Mouse (Mus musculus): ENCODE measurements around the gene Hipk3. TPM values are rescaled to one million over a fixed set of nuclear protein-coding genes. Genes with fewer than 3 reads are reported as not detected.

Hipk3 gene
- total RNA-seq, 1 experiment, result 11.1 TPM

DNA sequence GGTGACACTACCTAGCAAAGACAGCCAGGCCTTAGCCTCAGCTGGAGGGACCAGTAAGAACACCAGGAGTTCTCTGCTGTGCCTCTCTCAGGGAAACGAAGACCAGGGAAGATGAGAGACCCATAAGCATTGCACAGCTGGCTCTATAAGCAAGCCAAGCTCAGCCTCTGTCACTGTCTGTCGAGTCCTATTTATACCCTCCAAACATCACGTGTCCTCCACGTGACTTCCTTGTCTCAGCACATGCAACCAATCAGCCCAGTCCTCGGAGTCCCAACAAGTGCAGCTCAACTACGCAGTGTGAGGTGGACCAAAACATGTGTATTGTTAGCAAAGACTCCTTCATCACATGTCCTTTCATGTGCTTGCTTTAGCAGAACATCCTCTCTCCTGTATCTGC is 111.4 kb downstream of the Hipk3 start:
- Histone ChIP-seq H3K27ac (ENCODE audit: insufficient read depth, low read depth, low read length, poor library complexity, severe bottlenecking) (no peak overlapping the region), H3K9me3 (ENCODE audit: control insufficient read depth, insufficient read depth, low read depth, low read length) (no peaks in the 10 kb centered on the region), H3K4me3 (ENCODE audit: insufficient read depth in 1 of 2, low read depth in 1 of 2, low read length in 2 of 2, poor library complexity in 1 of 2, severe bottlenecking in 1 of 2) (no peak overlapping the region), H3K9ac (ENCODE audit: insufficient read depth, low read depth, low read length, poor library complexity, severe bottlenecking) (no peak overlapping the region), H3K36me3 (ENCODE audit: control insufficient read depth, insufficient read depth, low read length, poor library complexity, severe bottlenecking) (no peaks in the 10 kb centered on the region), H3K4me1 (ENCODE audit: control insufficient read depth in 2 of 2, insufficient read depth in 2 of 2, low read length in 2 of 2, poor library complexity in 1 of 2) (no peaks in the 10 kb centered on the region)
- DNase-seq (ENCODE audit: low read depth, low spot score), result no peak
- in situ Hi-C loops (cut with MboI; ENCODE audit: low sequenced_read_pairs in 2 of 2, unreplicated experiment in 2 of 2), result no loop called here
- no peak for TF ChIP-seq HCFC1 (IDR thresholded peaks at IDR 0.05; ENCODE audit: borderline replicate concordance, insufficient read depth, low read length)
- no peak for TF ChIP-seq ZNF384 (IDR thresholded peaks at IDR 0.05; ENCODE audit: low read depth, low read length)

DNA sequence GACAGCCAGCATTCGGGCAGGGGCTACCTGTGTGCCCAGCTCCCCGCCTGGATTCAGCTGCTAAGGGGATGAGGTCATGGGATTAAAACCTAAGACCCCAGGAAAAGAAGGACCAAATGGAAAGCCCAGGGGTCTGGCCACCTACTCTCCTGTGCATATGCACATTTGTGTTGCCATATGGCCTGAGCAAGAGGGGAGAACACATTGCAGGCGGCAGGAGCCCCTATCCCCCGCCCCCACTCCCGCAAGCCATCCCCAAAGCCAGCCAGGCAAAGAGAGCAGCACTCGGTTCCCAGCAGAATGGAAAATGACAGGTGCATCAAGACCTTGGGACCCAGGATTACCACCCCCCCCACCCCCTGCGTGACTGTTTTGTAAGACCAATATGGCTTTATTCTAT is 114.9 kb downstream of the Hipk3 start:
- H3K27ac ChIP-seq (ENCODE audit: insufficient read depth, low read depth, low read length, poor library complexity, severe bottlenecking), result no peak overlapping the region
- no peak for DNase-seq (ENCODE audit: low read depth, low spot score)
- in situ Hi-C loops (cut with MboI; ENCODE audit: low sequenced_read_pairs in 2 of 2, unreplicated experiment in 2 of 2), result no loop called here

DNA sequence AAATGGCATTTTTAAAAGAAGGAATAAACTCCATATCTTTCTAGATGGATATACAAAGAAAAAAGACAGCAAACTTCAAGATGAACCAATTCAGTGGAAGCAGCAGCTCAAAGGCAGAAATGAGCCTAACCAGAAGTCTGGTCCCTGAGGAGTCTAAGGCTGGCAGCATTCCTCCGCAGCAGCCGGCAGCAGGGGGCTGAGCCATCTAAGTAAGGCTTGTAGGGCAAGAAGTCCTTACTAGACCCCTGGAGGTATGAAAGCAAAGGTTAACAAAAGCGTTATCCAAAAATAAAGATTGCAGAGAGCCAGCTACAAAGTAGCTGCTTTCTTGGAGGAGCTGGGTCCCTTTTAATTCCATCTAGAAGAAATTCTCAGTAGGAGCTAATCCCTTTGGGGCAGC is 115.5 kb downstream of the Hipk3 start:
- Histone ChIP-seq H3K9ac (ENCODE audit: insufficient read depth, low read depth, low read length, poor library complexity, severe bottlenecking) (no peak overlapping the region), H3K9me3 (ENCODE audit: control insufficient read depth, insufficient read depth, low read depth, low read length) (no peaks in the 10 kb centered on the region), H3K4me3 (ENCODE audit: insufficient read depth in 1 of 2, low read depth in 1 of 2, low read length in 2 of 2, poor library complexity in 1 of 2, severe bottlenecking in 1 of 2) (no peak overlapping the region), H3K4me1 (ENCODE audit: control insufficient read depth in 2 of 2, insufficient read depth in 2 of 2, low read length in 2 of 2, poor library complexity in 1 of 2) (peaks cover 0 to 3% of the 10 kb centered on the region in 2 experiments; a peak in 2 of 4 replicates), H3K36me3 (ENCODE audit: control insufficient read depth, insufficient read depth, low read length, poor library complexity, severe bottlenecking) (no peaks in the 10 kb centered on the region), H3K27ac (ENCODE audit: insufficient read depth, low read depth, low read length, poor library complexity, severe bottlenecking) (no peak overlapping the region)
- TF ChIP-seq ZC3H11A (IDR thresholded peaks at IDR 0.05; ENCODE audit: borderline replicate concordance, low read depth, low read length), result no peak
- no peak for TF ChIP-seq ZNF384 (IDR thresholded peaks at IDR 0.05; ENCODE audit: low read depth, low read length)
- no peak for TF ChIP-seq HCFC1 (IDR thresholded peaks at IDR 0.05; ENCODE audit: borderline replicate concordance, insufficient read depth, low read length)
- no peak for TF ChIP-seq MAFK (IDR thresholded peaks at IDR 0.05; ENCODE audit: insufficient read depth, low read depth, low read length)
- TF ChIP-seq CHD2 (IDR thresholded peaks at IDR 0.05; ENCODE audit: low read depth, low read length), result no peak
- no peak for DNase-seq (ENCODE audit: low read depth, low spot score)
- in situ Hi-C loops (cut with MboI; ENCODE audit: low sequenced_read_pairs in 2 of 2, unreplicated experiment in 2 of 2), result no loop called here

More for the DNA sequence above, 114.9 kb downstream of the Hipk3 start:
- Histone ChIP-seq H3K9me3 (ENCODE audit: control insufficient read depth, insufficient read depth, low read depth, low read length) (no peaks in the 10 kb centered on the region), H3K4me3 (ENCODE audit: insufficient read depth in 1 of 2, low read depth in 1 of 2, low read length in 2 of 2, poor library complexity in 1 of 2, severe bottlenecking in 1 of 2) (no peak overlapping the region), H3K9ac (ENCODE audit: insufficient read depth, low read depth, low read length, poor library complexity, severe bottlenecking) (no peak overlapping the region), H3K36me3 (ENCODE audit: control insufficient read depth, insufficient read depth, low read length, poor library complexity, severe bottlenecking) (no peaks in the 10 kb centered on the region), H3K4me1 (ENCODE audit: control insufficient read depth in 2 of 2, insufficient read depth in 2 of 2, low read length in 2 of 2, poor library complexity in 1 of 2) (peaks cover 0 to 3% of the 10 kb centered on the region in 2 experiments; a peak in 2 of 4 replicates)
- no peak for TF ChIP-seq ZNF384 (IDR thresholded peaks at IDR 0.05; ENCODE audit: low read depth, low read length)
- TF ChIP-seq HCFC1 (IDR thresholded peaks at IDR 0.05; ENCODE audit: borderline replicate concordance, insufficient read depth, low read length), result no peak
- TF ChIP-seq CHD2 (IDR thresholded peaks at IDR 0.05; ENCODE audit: low read depth, low read length), result no peak
- TF ChIP-seq MAFK (IDR thresholded peaks at IDR 0.05; ENCODE audit: insufficient read depth, low read depth, low read length), result no peak
- TF ChIP-seq ZC3H11A (IDR thresholded peaks at IDR 0.05; ENCODE audit: borderline replicate concordance, low read depth, low read length), result no peak

DNA sequence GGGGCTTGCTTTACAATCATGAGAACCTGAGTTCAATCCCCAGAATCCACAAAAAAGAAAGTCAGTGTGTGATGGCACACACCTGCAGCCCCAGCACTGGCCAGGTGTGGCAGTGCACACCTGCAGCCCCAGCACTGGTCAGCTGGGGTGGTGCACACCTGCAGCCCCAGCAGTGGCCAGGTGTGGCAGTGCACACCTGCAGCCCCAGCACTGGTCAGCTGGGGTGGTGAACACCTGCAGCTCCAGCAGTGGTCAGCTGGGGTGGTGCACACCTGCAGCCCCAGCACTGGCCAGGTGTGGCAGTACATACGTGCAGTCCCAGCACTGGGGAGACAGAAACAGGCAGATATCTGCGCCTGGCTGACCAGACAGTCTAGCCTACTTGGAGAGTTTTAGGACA is 116.3 kb downstream of the Hipk3 start:
- TF ChIP-seq HCFC1 (IDR thresholded peaks at IDR 0.05; ENCODE audit: borderline replicate concordance, insufficient read depth, low read length) (no peak), CHD2 (IDR thresholded peaks at IDR 0.05; ENCODE audit: low read depth, low read length) (no peak), MAFK (IDR thresholded peaks at IDR 0.05; ENCODE audit: insufficient read depth, low read depth, low read length) (no peak), ZNF384 (IDR thresholded peaks at IDR 0.05; ENCODE audit: low read depth, low read length) (no peak), ZC3H11A (IDR thresholded peaks at IDR 0.05; ENCODE audit: borderline replicate concordance, low read depth, low read length) (no peak)
- Histone ChIP-seq H3K4me3 (ENCODE audit: insufficient read depth in 1 of 2, low read depth in 1 of 2, low read length in 2 of 2, poor library complexity in 1 of 2, severe bottlenecking in 1 of 2) (no peak overlapping the region), H3K36me3 (ENCODE audit: control insufficient read depth, insufficient read depth, low read length, poor library complexity, severe bottlenecking) (no peaks in the 10 kb centered on the region), H3K4me1 (ENCODE audit: control insufficient read depth in 2 of 2, insufficient read depth in 2 of 2, low read length in 2 of 2, poor library complexity in 1 of 2) (peaks cover 0 to 4% of the 10 kb centered on the region in 2 experiments; a peak in 2 of 4 replicates), H3K9ac (ENCODE audit: insufficient read depth, low read depth, low read length, poor library complexity, severe bottlenecking) (no peak overlapping the region), H3K9me3 (ENCODE audit: control insufficient read depth, insufficient read depth, low read depth, low read length) (no peaks in the 10 kb centered on the region), H3K27ac (ENCODE audit: insufficient read depth, low read depth, low read length, poor library complexity, severe bottlenecking) (no peak overlapping the region)
- in situ Hi-C loops (cut with MboI; ENCODE audit: low sequenced_read_pairs in 2 of 2, unreplicated experiment in 2 of 2), result no loop called here
- no peak for DNase-seq (ENCODE audit: low read depth, low spot score)

Other genes starting within 250 kb of the Hipk3 start
- 0.48 and 0.54 TPM in 2 replicates for gene D430041D05Rik, start 83.4 kb downstream of the Hipk3 start, total RNA-seq (2012; rRNA removed)
- gene Cstf3, start 96.1 kb upstream of the Hipk3 start, total RNA-seq (2012; rRNA removed), result 23.3 and 31.8 TPM in 2 replicates
- 8.3 and 11.9 TPM in 2 replicates for gene Tcp11l1, start 217.7 kb upstream of the Hipk3 start, total RNA-seq (2012; rRNA removed)
- gene Pin1rt1, start 221.9 kb upstream of the Hipk3 start, total RNA-seq (2012; rRNA removed), result not detected in 2 replicates
- 9.5 and 12.1 TPM in 2 replicates for gene Depdc7, start 248.4 kb upstream of the Hipk3 start, total RNA-seq (2012; rRNA removed)

All from ES-E14 (cell line).